Mouse (Mus musculus) left cerebral cortex, postnatal 10 days (tissue): Measurements from ENCODE around the gene Adarb1. TPM values are rescaled to one million over a fixed set of nuclear protein-coding genes. Genes with fewer than 3 reads are reported as not detected.

Experiments used
- DNase-seq, 2 experiments: peaks; one replicate each; pipeline ENCODE4 v3.0.0; 2021 to 2022; ENCODE audit warnings: low spot score in 2 of 2, mixed read lengths in 1 of 2; ENCODE audit errors: extremely low spot score in 1 of 2
- intact Hi-C: fragments of 180-260 bp; cut with DNase I; formaldehyde crosslinking; loops from one replicate; pipeline ENCODE4 v1.15.1; 2025
- total RNA-seq, 2 experiments: library from RNA; stranded (reverse); gene quantifications; 2 replicates each; pipeline ENCODE4 v1.2.3; 2021

The Adarb1 gene
- total RNA-seq, 2 experiments from 2014 or later: 99.5 to 107 TPM

DNA sequence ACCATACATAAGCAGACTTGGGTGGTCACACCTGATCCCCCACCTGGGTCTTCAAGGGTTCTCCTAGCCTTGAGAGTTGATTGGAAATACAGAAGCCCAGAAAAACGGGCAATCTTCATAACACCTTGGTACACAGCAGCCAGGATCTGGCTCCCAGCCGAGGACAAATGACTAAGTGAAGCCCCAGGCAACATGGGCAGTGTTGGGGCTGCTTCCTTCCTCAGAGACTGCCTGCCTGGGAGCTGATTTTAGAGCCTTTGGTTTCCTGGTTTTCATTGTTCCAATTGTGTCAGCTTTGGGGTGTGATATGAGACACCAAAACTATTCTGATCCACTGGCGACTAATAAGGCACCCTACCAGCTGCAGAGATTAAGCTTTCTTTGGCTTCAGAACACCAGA lies 20.0 kb downstream of the Adarb1 start:
- peak in 1 of 2 experiments; percentile 58 for DNase-seq
- intact Hi-C loops: no loop called here

DNA sequence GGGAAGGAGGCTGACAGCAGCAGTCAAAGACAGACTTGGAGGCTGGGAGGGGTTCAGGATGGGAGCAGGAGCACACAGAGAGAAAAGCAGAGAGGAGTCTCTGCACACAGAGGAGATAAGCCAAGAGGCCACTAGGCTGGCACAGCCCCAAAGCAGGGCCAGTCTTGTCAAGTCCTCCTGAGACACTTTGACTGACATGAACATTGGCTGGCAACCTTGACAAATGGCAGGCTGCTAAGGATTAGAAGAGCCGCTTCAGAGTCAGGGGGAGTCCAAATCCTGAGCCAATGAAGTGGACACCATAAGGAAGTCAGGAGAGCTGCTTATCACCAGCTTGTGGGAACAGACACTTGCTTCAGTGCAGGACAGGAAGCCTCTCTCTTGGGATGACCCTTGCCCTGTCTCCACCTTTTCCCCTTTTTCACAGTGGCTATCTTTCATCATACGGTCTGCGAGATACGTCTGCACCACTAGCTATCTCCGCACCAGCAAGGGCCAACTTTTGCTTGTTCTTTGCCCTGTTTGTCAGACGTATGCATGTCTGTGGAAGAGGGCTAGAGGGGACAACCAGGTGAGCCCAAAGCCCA lies 20.9 kb downstream of the Adarb1 start:
- intact Hi-C loops: no loop called here
- no peak for DNase-seq

DNA sequence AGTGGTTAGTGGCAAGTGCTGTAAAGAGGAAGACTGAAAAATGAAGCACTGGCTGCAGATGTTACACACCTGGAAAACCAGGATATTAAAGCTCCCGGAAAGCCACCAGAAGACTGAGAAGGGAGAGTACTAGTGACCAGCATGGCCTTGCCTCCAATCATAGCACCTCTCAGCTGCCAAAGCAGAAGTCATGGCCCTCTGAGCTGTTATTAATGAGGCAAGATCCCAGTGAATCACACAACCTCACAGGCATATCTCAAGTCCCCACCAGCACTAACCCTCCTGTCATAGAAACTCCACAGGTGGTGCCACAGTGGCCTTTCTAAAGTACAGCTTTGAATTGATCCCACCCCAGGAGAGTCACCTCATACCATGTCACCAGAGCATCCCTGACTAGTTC lies 22.1 kb downstream of the Adarb1 start:
- no peak for DNase-seq
- intact Hi-C loops: no loop called here

DNA sequence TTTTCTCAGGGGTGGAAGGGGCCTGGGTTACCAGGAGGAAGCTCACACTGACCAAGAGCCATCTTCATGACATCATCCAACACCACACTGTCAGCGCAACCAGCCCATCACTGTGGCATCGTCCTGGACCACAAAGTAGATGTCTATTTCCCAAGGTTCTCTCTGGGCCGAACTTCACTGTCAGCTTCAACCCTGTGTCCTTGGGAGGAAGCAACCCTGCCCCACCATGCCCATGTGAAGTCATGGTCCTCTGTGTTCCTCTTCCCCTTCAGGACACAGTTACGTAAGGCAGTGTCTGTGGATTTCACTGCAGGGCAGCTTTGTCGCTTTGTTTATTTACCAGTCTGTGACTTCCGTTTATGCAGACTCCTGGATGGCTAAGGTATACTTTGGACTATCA lies 27.0 kb downstream of the Adarb1 start:
- intact Hi-C loops: no loop called here
- no peak for DNase-seq

DNA sequence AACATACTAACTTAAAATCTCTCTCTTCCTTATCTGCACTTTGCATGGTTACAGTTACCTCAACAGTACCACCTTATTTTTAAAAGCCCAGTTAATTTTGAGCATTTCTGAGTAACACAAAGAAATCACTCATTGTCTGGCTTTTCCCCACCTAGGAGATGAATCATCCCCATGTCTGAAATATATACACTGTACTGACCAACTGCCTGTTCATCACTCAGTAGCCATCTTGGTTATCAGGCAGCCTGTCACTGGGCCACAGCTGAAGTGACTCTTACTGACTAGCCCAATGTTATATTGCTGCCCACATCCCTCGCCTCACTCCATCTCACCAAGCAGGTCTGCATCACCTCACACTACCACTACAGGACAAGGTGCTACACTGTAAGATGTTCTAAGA lies 30.5 kb downstream of the Adarb1 start:
- no peak for DNase-seq
- intact Hi-C loops: no loop called here

DNA sequence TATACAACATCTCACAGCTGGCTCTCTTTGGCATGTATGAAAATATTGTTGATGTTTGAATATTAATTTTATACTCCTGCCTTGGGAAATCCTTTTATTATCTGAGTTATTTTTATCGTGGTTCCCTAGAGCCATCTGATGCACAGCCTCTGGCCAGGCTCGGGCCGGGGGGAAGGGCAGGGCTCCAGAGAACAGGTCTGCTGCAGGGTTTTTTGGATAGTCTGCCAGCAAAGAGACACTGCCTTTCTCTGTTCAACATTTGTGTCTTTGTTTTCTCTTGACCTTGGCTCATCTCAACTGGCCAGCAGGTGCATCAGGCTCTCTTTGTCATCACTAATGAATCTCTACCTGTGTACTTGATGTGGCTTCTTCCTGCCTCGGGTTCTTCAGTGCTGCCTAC lies 32.3 kb downstream of the Adarb1 start:
- intact Hi-C loops: no loop called here
- no peak for DNase-seq

DNA sequence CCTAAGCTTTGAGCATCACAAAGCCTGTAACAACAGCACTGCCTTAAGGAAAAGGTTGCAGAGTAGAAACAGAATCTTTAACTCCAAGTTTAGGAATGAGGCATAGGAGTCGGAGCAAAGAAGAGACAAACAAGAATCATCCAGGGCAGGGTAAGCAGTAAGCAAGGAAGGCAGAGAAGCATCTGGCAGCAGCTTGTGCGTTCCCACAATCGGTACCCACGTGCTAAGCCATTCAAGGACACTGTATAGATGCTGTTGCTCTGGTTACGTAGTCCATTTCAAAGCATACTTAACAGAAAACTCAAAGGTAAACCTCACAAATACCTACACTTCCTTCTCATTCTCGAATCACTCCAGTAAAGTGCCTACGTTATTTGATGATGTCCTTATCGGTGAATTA lies 35.0 kb downstream of the Adarb1 start:
- peak in 1 of 2 experiments; percentile 61 for DNase-seq
- intact Hi-C loops: no loop called here

DNA sequence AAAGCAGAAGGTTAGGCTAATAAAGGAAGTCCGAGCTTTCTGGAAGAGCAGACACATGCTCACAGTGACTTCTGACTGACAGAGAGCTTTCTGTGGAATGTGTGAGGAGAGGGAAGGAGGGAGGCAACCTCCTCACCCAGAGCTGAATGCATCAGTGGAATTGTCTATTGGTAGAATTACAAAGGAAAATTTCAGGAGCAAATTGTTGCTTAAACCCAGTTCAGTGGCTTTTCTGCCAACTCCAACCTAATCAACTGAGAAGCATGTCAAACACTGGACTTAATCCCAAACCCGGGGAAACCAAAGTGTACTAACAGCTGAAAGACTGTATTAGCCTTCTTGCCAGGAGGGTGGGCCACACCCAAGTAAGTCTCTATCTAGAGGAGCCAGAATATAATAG lies 36.9 kb downstream of the Adarb1 start:
- DNase-seq: no peak
- intact Hi-C loops: no loop called here

DNA sequence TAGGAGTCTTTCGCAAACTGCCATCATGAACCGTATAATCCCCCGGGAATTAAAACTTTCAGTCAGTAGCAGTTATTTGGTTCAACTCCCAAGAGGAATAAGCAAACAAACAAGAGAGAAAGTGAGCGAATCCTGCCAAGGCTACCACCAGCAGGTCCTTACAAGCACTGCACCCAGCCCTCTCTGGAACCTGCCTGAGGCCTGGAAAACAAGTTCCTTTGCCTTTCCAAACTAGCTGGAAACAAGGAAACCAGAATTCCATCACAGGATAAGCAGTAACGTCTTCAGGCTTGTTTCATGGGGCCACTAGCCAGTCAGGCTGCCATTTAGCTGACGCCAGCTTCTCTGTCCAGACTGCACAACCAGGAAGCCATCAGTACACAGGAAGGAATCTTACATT lies 37.4 kb downstream of the Adarb1 start:
- peak in 1 of 2 experiments; percentile 25 for DNase-seq
- intact Hi-C loops: no loop called here

DNA sequence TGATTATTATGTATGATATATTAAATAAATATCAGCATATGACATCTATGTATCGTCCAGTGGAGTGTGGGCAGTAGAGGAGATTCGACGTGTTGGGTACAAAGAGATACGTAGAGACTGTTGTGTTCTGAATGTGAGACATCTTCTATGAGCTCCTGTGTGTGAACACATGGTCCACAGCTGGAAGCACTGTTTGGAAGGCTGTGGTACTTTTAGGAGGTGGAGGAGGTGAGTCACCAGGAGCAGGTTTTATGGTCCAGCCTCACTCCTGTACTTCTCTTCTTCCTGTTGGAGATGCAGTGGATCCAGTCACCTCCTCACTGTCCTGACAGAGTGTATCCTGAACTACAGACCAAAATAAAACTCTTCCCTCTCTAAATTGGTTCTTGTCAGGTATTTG lies 38.9 kb downstream of the Adarb1 start:
- intact Hi-C loops: no loop called here
- no peak for DNase-seq

DNA sequence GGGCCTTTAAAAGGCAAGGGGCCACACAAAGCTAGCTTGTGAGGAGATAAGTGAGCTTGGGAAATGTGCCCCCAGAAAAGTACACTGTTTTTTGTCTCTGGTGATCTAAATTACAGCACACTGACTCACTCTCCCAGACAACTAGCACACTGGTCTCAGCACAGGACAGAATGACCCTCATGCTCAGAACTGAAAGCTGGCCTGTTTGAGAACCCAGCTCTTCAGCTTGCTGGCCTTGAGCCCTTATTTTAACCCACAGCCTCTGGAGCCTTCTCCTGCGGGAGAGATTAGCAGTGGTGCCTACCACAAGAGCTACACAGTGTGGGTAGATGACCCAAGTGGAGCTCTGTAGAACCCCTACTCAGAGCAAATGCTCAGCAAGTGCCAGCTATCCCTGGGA lies 42.0 kb downstream of the Adarb1 start:
- intact Hi-C loops: no loop called here
- no peak for DNase-seq

DNA sequence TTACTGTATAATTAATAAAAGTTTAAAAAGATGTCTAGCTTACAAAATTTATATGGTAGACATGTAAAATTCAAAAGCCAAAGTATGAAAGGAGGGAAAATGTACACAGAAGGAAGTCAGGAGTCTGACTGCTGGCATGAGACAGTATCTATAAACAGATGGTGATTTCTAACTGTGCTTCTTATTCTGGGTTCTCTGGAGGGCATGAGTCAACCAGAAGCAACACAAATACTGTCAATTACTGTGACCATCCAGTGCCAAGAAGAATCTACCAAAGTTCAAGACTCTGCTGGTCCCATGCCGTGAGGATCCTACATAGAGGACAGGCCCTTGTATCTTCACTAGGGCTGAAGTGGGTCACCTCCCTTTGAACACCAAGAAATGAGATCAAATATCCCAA lies 43.1 kb downstream of the Adarb1 start:
- no peak for DNase-seq
- intact Hi-C loops: no loop called here

DNA sequence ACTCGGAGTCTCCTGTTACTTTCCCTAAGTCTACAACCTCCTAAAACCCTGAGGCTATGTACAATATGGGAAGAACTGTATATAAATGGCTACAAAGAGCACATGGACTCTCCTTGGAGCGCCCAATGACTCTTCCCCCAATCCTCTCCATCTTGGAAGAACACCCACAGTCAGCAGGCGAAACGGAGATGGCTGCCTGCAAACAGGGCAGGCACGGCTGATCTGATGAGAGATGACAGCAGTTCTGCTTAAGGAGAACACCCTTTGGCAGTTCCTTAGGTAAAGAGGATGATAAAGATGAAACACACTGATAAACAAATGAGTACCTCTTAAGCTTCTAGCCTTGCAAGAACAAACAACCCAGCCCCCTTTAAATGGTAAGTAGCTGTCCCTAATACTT lies 43.7 kb downstream of the Adarb1 start:
- intact Hi-C loops: no loop called here
- no peak for DNase-seq

DNA sequence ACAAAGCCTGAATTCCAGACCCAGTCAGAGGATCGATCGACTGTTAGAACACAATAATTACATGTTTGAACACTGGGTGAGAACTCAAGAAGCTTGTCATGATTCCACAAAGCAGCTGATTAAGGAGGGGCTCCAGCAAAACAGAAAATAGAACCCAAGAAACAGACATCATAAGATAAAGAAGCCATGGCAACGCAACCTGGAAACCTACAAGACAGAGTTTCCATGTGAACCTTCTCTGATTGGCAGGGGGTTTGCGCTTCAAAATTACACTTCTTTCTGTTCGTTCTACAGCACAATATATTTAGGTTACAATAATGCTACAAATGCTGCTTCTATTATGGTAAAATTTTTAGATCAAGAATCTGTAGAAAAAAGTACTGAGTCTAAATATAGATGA lies 47.9 kb downstream of the Adarb1 start:
- DNase-seq: peak in 1 of 2 experiments; percentile 38
- intact Hi-C loops: no loop called here

DNA sequence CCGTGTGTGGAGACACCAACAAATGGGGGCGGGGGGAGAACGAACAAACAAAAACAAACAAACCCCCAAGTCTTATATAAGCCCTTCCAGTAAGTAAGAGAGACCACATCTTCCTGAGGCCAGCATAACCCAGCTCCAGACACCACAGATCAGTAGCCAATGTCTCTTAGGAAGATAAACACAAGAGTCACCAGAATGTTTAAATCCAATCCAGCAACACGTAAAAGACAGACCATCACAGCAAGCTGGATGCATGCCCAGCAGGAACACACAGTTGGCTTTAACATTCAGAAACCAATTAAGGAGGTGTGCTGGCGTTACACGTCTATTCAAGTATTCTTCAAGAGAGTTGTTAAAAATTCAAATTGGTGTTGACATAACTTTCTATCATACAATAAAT lies 50.1 kb downstream of the Adarb1 start:
- intact Hi-C loops: no loop called here
- no peak for DNase-seq

DNA sequence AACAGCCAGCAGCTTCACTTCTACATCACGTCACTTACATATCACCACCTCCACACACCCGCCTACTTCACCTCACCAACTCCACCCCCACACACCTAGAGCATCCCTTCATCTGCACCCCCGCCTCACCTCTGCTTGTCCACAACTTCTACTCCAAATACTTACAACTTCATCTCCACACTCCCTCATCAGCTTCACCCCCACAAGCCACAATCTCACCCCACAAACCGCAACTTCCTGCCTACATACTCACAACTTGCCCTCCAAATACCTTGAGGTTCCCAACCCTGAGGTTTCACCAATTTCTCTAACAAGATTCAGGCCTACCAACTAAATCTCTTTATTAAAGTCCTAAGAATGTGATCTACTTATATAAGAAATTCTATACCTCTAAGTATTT lies 51.1 kb downstream of the Adarb1 start:
- intact Hi-C loops: no loop called here
- no peak for DNase-seq

DNA sequence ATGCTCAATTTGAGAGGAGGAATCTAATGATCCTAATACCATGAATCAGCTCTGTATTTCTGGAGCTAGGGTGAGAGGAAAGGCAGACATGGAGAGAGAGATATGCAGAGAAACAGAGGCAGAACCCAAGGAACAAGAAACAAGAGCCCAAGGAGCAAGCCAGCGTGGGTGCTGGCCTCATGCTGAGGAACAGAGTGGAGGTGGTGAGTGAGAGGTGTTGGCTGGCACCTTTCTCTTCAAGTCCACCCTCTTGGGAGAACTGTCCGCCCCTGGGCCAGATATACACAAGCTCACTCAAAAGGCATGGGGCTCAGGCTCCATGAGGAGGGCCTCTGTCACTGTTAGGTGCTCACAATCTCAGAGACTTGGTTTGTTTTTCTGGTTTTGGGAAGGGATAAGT lies 52.9 kb downstream of the Adarb1 start:
- intact Hi-C loops: no loop called here

DNA sequence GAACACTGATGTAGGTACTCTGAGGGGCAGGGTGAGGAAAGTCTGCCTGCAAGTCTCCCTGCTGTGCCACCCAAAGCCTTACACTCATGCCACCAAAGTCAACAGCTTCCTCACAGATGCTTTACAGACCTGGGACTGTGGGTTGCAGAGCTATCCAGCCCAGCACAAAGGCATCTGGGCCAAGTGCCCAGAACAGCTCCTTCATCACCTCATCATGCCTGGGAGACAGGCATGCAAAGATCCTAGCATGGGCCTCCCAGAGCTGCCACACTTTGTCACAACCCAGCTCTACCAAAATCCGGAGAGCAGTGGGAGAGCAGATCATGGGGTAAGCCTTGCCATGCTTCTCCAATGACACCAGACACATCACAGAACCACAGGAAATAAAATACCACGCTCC lies 57.6 kb downstream of the Adarb1 start:
- DNase-seq: no peak
- intact Hi-C loops: no loop called here

More for the DNA sequence above, 52.9 kb downstream of the Adarb1 start:
- no peak for DNase-seq

DNA sequence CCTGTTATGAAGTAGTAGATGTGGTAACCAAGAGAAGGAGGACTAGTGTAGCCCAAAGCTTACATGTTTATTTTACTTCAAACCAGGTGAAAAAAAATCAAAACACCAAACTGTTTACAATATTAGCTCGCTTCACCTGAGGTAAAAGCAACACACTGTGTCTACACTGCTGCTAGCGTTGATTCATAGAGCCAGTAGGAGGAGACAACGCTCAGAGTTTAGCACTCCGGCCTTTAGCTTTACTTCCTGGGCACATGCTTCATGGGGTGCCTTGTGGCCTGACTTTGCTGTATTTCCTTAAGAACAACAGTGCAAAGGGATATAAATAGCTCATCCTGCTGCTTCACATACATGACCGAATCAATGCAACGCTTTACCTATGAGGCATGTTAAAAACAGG lies 60.1 kb downstream of the Adarb1 start:
- intact Hi-C loops: loop anchor here (10.0 kb wide), 1 partner anchor 273 kb away; no protein-coding TSS in a partner anchor
- DNase-seq: no peak

DNA sequence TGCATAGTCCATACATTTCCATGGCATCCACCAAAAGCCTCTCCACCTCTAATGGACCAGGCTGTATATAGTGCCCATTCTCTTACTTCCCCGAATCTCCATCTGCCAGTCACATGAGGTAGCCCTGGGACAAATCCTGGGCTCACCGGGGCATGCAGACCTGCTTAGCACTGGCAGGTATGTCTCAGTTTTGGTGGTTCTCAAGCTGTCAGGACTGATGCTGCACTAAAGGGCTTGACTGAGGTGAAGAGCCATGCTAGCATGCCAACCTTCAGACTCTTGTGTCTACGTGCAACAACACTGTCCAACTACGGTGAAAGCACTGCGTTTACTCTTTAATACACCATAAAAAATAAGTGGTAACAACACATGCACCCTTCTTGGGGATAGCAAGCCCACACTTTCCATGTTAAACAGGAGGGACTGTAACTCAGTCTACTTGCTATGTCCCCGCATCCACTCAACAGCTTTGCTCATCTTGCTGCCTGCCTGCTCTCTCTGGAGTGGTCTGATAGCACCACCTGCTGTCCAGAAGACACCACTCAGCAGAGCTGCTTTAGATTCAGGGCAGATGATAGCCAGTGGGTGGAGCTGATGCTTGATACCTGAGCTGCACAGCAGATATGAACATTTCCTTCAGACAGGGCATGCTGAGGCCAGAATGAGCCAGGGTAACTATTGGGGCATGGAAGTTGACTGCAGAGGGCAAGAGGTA lies 64.9 kb downstream of the Adarb1 start:
- intact Hi-C loops: loop anchor here (2.0 to 10.0 kb wide), 4 partner anchors 70 to 268 kb away; no protein-coding TSS in a partner anchor
- peak; percentile 81 to 87 for DNase-seq

DNA sequence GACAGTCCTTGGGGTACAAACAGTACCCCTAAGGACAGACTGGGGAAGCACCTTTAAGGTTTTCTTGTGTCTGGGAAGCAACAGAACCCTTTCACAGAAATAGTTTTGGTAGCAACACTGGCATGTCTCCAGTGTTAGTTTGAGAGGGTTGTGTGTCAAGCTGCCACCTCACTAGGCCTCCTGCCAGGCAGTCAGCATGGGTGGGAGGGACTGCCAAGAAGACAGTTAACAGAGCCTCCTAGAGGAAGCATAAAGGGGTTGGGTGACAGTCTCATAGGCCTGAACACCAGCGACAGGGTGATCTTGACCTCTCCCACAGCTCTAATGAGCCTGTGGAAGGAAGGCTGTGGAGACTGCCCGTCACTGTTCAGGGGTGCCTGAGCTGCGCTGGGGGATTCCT lies 75.2 kb downstream of the Adarb1 start:
- DNase-seq: peak; percentile 34 to 59
- intact Hi-C loops: no loop called here
